Mouse (Mus musculus) intestine, embryonic 15.5 days (tissue): ENCODE results near the gene Rrp1b. TPM values are rescaled to one million over a fixed set of nuclear protein-coding genes. Genes with fewer than 3 reads are reported as not detected.
A peak's percentile ranks its signal among the peaks of the same experiment; 100 is the strongest.
"Not testable (repeated sequence)": the region's sequence is repeated elsewhere in the genome, so short reads cannot be mapped to it uniquely, and the experiment has no call there.

ENCODE experiments used
- ATAC-seq: fragments of 200-750 bp; cut with Nextera tagmentation; 2 replicates; pipeline ENCODE4 v1.8.0; 2017; ENCODE audit warnings: moderate TSS enrichment, moderate library complexity
- H3K27ac ChIP-seq: fragments of 300-500 bp; sonication (generic); 2 replicates; pipeline ENCODE4 v1.5.1; 2015; ENCODE audit warnings: mild to moderate bottlenecking, inconsistent platforms
- H3K27me3 ChIP-seq: fragments of 300-500 bp; sonication (generic); replicated peaks from 2 replicates; pipeline ENCODE4 v1.6.1; 2015; ENCODE audit warnings: inconsistent platforms
- H3K36me3 ChIP-seq: fragments of 300-500 bp; sonication (generic); 2 replicates; pipeline ENCODE4 v1.6.1; 2015; ENCODE audit warnings: inconsistent platforms
- H3K4me1 ChIP-seq: fragments of 300-500 bp; sonication (generic); replicated peaks from 2 replicates; pipeline ENCODE4 v1.6.1; 2015; ENCODE audit warnings: inconsistent platforms
- H3K4me2 ChIP-seq: fragments of 300-500 bp; sonication (generic); replicated peaks from 2 replicates; pipeline ENCODE4 v1.6.1; 2015; ENCODE audit warnings: mild to moderate bottlenecking, inconsistent platforms
- H3K4me3 ChIP-seq: fragments of 300-500 bp; sonication (generic); replicated peaks from 2 replicates; pipeline ENCODE4 v1.5.1; 2015; ENCODE audit warnings: inconsistent platforms
- H3K9ac ChIP-seq: fragments of 300-500 bp; sonication (generic); 2 replicates; pipeline ENCODE4 v1.6.1; 2015; ENCODE audit warnings: inconsistent platforms
- H3K9me3 ChIP-seq: fragments of 300-500 bp; sonication (generic); 2 replicates; pipeline ENCODE4 v1.6.1; 2016; ENCODE audit warnings: inconsistent platforms
- WGBS: fragments of 180-500 bp; shearing (Covaris S2); methylation state at CpG from one replicate; pipeline ENCODE4 v1.1.7; 2015; 5-methylcytosine and 5-hydroxymethylcytosine counted together
- polyA plus RNA-seq: library from polyadenylated mRNA; unstranded; fragments of >200 nt; fragmentation: Nextera tagmentation; extraction: Ambion mirVana; gene quantifications from 2 replicates; pipeline ENCODE4 v1.2.1, GENCODE M21; 2015

Gene Rrp1b
- polyA plus RNA-seq, 1 experiment from 2014 or later: 56.6 TPM

- H3K9me3 ChIP-seq: no peaks in the 10 kb centered on the region
- H3K4me3 ChIP-seq: no peak overlapping the region
- no peak for ATAC-seq
- no peak overlapping the region for H3K4me2 ChIP-seq
- H3K27ac ChIP-seq: no peak overlapping the region
- H3K27me3 ChIP-seq: 0 out of 2 replicates have a peak, but pooled peaks cover 3% of the 10 kb centered on the region
- H3K36me3 ChIP-seq: no peaks in the 10 kb centered on the region
- H3K4me1 ChIP-seq: peaks cover 14% of the 10 kb centered on the region; the same call in 1 of the 2 replicates
- 71% methylated on average over 1 of the region's 1 CpGs for WGBS
- H3K9ac ChIP-seq: no peak overlapping the region
These were observed 61.8 kb downstream of the Rrp1b start for GRCm38 (mm10) chr17:32097676-32098075.

GRCm38 (mm10) chr17:32098905-32099304, 63.0 kb downstream of the Rrp1b start:
- not testable (repeated sequence) for H3K27me3 ChIP-seq, H3K9ac ChIP-seq, H3K4me3 ChIP-seq, H3K4me2 ChIP-seq, H3K9me3 ChIP-seq, H3K27ac ChIP-seq, H3K36me3 ChIP-seq
- ATAC-seq: peak; percentile 19; the same call in 1 of the 2 replicates
- WGBS: 81% methylated on average over 6 of the region's 6 CpGs
- H3K4me1 ChIP-seq: peaks cover 14% of the 10 kb centered on the region; the same call in 1 of the 2 replicates

DNA sequence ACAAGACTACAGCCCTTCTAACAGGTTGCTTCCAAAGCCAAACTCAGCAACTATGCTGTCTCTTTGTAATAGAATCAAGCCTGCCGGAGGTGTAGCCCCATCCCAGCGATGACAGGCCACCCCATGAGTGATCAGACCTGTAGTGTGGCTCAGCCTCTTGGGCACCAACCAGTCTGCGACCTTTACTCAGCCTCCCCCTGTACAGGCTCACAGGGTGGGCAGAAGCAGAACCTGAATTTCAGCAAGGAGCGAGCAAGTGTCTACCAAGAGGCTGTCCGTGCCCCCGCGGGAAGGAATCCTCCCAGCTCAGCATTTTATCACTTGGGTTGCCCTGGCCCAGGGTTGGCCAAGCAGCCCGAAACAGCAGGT, 63.7 kb downstream of the Rrp1b start:
- Histone ChIP-seq H3K36me3 (no peaks in the 10 kb centered on the region), H3K9ac (0 out of 2 replicates have a peak overlapping the region, but pooled peaks have one; percentile 24), H3K4me1 (peaks cover 14% of the 10 kb centered on the region; the same call in 1 of the 2 replicates), H3K4me2 (peak overlapping the region; percentile 87), H3K27ac (no peak overlapping the region), H3K27me3 (peaks cover 7% of the 10 kb centered on the region; the same call in 1 of the 2 replicates), H3K9me3 (no peaks in the 10 kb centered on the region), H3K4me3 (peak overlapping the region; percentile 42)
- WGBS: 29% methylated on average over 8 of the region's 8 CpGs
- ATAC-seq: no peak

DNA sequence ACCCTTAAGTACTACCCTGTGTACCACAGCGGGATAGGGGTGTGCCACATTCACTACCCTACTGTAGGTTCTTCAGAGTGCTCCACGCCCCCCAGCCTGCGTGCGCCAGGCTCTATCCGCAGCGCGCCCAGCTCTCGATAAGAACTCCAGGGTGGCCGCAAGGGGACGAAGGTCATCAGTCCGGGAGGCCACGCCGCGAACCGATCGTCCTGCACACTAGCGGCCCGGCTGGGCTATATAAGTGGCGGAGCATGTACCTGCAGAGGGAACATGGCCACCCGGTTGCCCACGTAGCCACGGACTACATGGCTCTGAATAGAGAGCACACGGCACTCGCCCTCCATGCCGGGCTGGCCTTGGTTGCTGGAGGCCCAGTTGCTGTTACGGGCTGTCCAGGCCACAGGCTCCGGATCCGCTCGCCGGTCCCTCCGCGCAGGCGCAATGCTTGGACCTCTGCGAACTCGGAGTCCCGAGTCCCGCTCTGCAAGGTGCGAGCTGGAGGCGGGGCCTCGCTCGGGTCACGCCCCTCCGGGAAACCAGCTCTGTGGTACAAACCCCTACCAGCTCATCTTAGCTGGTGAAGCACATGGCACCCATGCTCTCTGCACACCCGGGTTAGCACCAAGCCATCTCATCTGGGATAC, 64.2 kb downstream of the Rrp1b start:
- Histone ChIP-seq H3K4me1 (peaks cover 14% of the 10 kb centered on the region; the same call in 1 of the 2 replicates), H3K4me3 (peak overlapping the region; percentile 42), H3K27ac (no peak overlapping the region), H3K27me3 (peaks cover 7% of the 10 kb centered on the region; the same call in 1 of the 2 replicates), H3K4me2 (peak overlapping the region; percentile 87), H3K36me3 (no peaks in the 10 kb centered on the region), H3K9me3 (no peaks in the 10 kb centered on the region), H3K9ac (peak overlapping the region; percentile 24; the same call in 1 of the 2 replicates)
- peak; percentile 90 for ATAC-seq
- WGBS: 2% methylated on average over 44 of the region's 44 CpGs

GRCm38 (mm10) chr17:32103054-32103453, 67.2 kb downstream of the Rrp1b start:
- Histone ChIP-seq H3K27me3 (peaks cover 7% of the 10 kb centered on the region; the same call in 1 of the 2 replicates), H3K9me3 (no peaks in the 10 kb centered on the region), H3K4me1 (peaks cover 14% of the 10 kb centered on the region; the same call in 1 of the 2 replicates), H3K4me3 (no peak overlapping the region), H3K4me2 (no peak overlapping the region), H3K36me3 (no peaks in the 10 kb centered on the region), H3K9ac (no peak overlapping the region), H3K27ac (no peak overlapping the region)
- 20% methylated on average over 4 of the region's 4 CpGs for WGBS
- ATAC-seq: no peak

DNA sequence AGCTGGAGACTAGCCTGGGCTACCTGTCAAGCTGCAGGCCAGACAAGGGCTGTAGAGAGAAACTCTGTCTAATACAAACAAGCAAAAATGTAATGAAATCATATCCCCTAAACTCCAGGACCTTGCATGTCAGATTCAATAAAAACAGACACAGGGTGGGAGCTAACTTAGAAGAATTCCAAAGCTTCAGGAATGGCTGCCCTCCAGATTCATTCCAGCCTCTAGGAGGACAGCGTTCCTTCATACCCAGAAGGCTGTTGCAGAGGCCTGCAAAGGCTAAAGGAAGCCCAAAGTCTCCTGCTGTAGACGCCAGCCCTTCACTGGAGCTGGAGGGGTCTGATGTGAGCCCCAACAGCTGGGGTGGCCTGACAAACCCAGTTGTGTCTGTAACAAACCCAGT, 70.5 kb downstream of the Rrp1b start:
- Histone ChIP-seq H3K36me3 (no peaks in the 10 kb centered on the region), H3K4me3 (no peak overlapping the region), H3K9ac (no peak overlapping the region), H3K27ac (no peak overlapping the region), H3K4me2 (no peak overlapping the region), H3K4me1 (no peaks in the 10 kb centered on the region), H3K9me3 (no peaks in the 10 kb centered on the region), H3K27me3 (peaks cover 3% of the 10 kb centered on the region; the same call in 1 of the 2 replicates)
- ATAC-seq: no peak
- 62% methylated on average over 2 of the region's 2 CpGs for WGBS

DNA sequence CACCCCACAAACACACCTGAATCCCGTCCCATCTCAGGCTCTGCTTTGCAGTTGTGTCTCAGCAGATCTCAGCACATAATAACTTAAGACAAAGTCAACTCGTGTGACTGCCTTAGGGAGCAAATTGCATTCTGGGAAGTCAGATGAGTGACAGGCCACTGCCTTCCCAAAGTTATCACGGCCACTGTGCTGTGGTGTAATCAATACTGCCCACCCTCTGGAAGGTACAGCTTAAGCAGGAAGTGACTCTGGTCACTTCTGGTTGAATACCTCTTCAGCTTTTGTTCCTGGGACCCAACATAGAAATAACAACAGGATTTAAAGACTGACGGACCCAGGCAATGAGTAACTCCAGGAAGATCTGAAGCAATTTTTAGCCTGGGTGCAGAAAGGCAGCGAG, 72.0 kb downstream of the Rrp1b start:
- Histone ChIP-seq H3K27ac (no peak overlapping the region), H3K9me3 (no peaks in the 10 kb centered on the region)
- WGBS: 53% methylated on average over 5 of the region's 5 CpGs

DNA sequence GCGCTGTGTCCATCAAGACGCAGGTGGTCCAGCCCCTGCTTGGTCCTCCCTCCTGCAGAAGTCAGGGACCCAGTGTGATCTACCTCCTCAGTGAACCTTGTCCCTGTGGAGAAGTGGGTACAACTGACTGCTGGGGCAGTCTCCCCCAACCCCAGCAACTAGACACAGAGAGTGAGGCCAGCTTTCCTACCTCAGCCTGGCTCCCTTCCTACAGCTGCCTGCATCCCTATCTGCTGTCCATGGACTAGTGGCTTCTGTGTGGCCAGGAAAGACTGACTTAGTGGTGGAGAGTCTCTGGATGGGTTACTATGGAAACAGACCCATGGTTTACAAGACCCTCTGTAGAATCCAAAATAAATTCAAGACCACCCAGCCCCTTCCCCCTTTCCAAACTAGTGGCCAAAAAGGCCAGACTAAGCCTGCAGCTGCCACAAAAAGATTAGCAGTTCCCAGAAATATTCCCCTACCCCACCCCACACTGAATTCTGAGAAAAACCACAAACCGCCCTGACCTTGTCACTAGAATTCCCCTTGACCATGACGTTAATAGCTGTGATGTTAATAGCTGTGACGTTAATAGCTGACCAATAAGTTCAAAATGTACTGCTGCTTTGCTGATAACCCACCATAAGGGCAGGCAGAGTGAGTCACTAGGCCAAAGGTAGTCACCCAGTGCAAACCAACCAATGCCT, 72.6 kb downstream of the Rrp1b start:
- 66% methylated on average over 5 of the region's 5 CpGs for WGBS
- H3K4me3 ChIP-seq, H3K27ac ChIP-seq, H3K4me1 ChIP-seq, H3K9ac ChIP-seq, H3K27me3 ChIP-seq, H3K4me2 ChIP-seq, H3K36me3 ChIP-seq, H3K9me3 ChIP-seq: not testable (repeated sequence)
- ATAC-seq: peak; percentile 29; the same call in 1 of the 2 replicates

More for the DNA sequence above, 72.0 kb downstream of the Rrp1b start:
- Histone ChIP-seq H3K9ac (no peak overlapping the region), H3K4me1 (no peaks in the 10 kb centered on the region), H3K4me2 (no peak overlapping the region), H3K4me3 (no peak overlapping the region), H3K36me3 (no peaks in the 10 kb centered on the region), H3K27me3 (peaks cover 3% of the 10 kb centered on the region; the same call in 1 of the 2 replicates)
- ATAC-seq: no peak

GRCm38 (mm10) chr17:32109201-32109940, 73.5 kb downstream of the Rrp1b start:
- ATAC-seq: no peak
- 72% methylated on average over 6 of the region's 6 CpGs for WGBS
- H3K27ac ChIP-seq: no peak overlapping the region

DNA sequence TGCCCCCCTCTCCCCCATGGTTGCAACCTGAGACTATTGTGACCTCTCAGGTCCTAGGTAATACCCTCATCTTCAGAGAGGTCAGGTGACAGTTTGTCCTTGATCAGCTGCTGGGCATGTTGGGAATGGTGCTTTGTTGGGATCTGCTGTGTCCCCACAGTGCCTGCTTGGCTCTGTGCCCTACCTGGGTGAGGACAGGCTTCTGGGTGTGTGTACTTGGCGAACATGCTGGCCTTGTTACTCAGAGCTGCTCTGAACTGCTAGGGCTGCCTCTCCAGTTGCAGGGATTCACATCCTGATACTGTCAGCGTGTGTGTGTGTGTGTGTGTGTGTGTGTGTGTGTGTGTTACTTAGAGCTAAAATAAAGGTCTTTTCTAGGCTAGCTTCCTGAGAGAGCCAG, 74.5 kb downstream of the Rrp1b start:
- Histone ChIP-seq H3K36me3 (no peaks in the 10 kb centered on the region), H3K9ac (no peak overlapping the region), H3K9me3 (no peaks in the 10 kb centered on the region), H3K4me1 (peaks cover 18% of the 10 kb centered on the region), H3K27ac (no peak overlapping the region), H3K27me3 (no peaks in the 10 kb centered on the region), H3K4me2 (no peak overlapping the region), H3K4me3 (no peak overlapping the region)
- WGBS: 55% methylated on average over 2 of the region's 2 CpGs
- ATAC-seq: no peak

More at GRCm38 (mm10) chr17:32109201-32109940, 73.5 kb downstream of the Rrp1b start:
- peaks cover 14% of the 10 kb centered on the region for H3K4me1 ChIP-seq
- H3K4me3 ChIP-seq: no peak overlapping the region
- H3K36me3 ChIP-seq: no peaks in the 10 kb centered on the region
- H3K9me3 ChIP-seq: no peaks in the 10 kb centered on the region
- H3K9ac ChIP-seq: no peak overlapping the region
- H3K27me3 ChIP-seq: no peaks in the 10 kb centered on the region
- H3K4me2 ChIP-seq: no peak overlapping the region

- Histone ChIP-seq H3K9ac (no peak overlapping the region), H3K4me1 (peaks cover 18% of the 10 kb centered on the region), H3K27ac (no peak overlapping the region), H3K36me3 (no peaks in the 10 kb centered on the region), H3K27me3 (no peaks in the 10 kb centered on the region), H3K4me3 (no peak overlapping the region), H3K4me2 (no peak overlapping the region), H3K9me3 (no peaks in the 10 kb centered on the region)
- no peak for ATAC-seq
- WGBS: 75% methylated on average over 10 of the region's 10 CpGs
These were observed 75.3 kb downstream of the Rrp1b start for GRCm38 (mm10) chr17:32110980-32111780.
